Mouse (Mus musculus) erythroid progenitor cell, adult 5-6 weeks (primary cell): ENCODE measurements around the gene Zfp697. TPM values are rescaled to one million over a fixed set of nuclear protein-coding genes. Genes with fewer than 3 reads are reported as not detected.
"Not testable (repeated sequence)": the region's sequence is repeated elsewhere in the genome, so short reads cannot be mapped to it uniquely, and the experiment has no call there.

ENCODE experiments used
- ATAC-seq: replicated peaks from 2 replicates; pipeline ENCODE4 v1.8.0; 2016; ENCODE audit warnings: moderate number of reproducible peaks, mild to moderate bottlenecking, moderate TSS enrichment, inconsistent platforms; ENCODE audit not compliant: poor library complexity, low FRiP score, severe bottlenecking
- total RNA-seq, 2 experiments: library from RNA; stranded (forward) in 1 of 2; stranded (reverse) in 1 of 2; fragments of 150-400 nt in 1 of 2; fragments of 186-747, 209-891 nt in 1 of 2; gene quantifications; 2 replicates each; pipeline versions ENCODE4 v1.2.3 to v1.2.4; 2015 to 2017; ENCODE audit warnings: low replicate concordance in 2 of 2

Gene Zfp697
- total RNA-seq, 2 experiments from 2014 or later = not detected

DNA sequence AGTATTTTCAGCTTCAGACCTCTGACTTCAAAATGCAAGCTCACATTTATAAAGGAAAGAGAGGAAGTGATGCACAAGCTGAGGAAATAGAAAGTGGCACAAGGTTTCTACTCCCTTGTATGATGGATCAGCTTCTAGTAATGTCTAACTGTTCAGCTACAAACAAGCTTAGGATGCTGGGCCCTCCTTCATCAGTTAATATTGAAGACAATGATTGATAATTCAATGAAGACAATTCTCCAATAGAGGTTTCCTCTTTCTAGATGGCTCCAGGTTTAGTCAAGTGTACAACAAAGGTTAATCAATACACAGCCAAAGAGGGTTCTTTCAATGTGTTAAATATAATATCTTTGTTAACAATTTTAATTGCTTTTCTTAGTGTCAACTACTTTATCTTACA is 206.4 kb downstream of the Zfp697 start, which contains the start of gene Gm10681:
Gene Gm10681, minus strand, starts transcription at position 101 of the 400 bp plus-strand sequence.
- no peak for ATAC-seq

GRCm38 (mm10) chr3:98613540-98613939 is 231.3 kb downstream of the Zfp697 start:
- not testable (repeated sequence) for ATAC-seq

DNA sequence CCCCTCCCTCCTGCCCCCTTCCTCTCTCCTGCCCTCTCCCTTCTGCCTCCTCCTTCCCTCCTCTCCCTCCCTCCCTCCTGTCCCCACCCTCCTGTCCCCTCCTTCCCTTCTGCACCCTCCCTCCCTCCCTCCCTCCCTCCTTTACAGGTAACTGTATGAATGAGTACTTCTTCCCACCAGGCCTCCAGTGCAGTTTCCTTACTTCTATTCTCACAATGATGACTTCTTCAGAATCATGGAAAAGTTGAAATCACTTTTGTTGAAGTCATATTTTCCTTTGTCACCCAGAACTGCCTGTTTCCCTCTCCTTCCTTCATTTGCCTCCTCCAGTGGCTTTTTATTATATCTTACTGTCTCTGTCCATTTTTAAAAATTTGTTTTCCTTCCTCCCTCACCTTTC is 231.7 kb downstream of the Zfp697 start:
- ATAC-seq = no peak

DNA sequence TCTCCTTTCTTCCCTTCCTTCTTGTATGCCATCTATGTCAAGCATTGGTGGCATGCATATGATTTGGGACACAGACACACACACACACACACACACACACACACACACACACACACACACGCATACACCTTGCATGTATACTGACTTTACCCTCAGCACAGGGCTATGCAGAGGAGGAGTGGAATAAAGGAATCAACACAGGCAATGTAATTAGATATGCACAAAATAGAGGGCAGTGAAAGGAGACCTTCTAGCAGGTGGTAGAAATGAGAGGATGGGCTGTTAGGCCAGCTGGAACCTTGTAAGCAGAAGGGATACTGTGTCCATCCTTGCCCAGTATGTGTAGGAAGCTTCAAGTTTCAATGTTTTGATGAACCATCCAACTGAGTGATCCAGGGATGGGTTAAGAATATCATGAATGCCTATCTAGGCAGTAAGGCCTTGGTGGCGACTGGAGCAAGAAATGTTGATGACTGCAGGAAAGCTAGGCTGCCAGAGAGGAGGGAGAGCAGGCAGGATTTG is 232.2 kb downstream of the Zfp697 start:
- ATAC-seq = not testable (repeated sequence)

DNA sequence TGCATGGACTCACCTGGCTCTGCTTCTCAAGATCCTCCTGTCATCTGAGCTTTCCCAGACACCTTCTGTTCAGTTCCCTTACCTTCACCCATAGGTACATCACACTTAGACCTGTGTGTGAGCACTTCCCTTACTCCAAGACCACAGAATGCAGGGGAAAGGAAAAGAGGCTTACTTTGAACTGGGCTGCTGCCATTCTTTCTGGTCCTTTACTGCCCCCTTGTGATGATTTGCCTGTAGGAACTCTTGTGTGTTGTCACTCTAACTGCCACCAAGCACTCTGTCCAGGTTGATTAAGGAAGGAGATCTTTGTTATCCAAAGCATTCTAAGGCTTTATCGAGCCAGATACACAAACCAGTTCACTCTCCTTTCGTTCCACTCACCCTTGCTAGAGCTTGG is 234.0 kb downstream of the Zfp697 start:
- ATAC-seq = not testable (repeated sequence)

DNA sequence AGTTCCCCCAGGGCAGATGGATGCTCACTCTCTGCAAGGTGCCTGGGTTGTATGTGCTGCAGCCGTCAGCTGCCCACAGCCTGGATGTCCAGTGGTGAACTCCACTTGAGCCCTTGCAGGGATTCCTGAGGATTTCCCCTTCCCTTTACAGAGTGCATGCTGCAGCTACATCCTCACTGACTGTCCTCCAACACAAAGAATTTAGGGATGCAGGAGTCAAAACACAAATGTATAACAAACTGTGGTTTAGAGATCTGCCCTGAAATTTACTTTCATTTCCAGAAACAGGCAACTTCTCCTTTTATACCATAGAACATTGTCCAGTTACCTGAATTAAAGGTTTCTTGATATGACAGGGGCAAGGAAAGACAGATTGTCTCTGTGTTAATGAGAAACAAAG is 234.5 kb downstream of the Zfp697 start:
- not testable (repeated sequence) for ATAC-seq

- no peak for ATAC-seq
Measured at GRCm38 (mm10) chr3:98629633-98630032, 247.4 kb downstream of the Zfp697 start.

DNA sequence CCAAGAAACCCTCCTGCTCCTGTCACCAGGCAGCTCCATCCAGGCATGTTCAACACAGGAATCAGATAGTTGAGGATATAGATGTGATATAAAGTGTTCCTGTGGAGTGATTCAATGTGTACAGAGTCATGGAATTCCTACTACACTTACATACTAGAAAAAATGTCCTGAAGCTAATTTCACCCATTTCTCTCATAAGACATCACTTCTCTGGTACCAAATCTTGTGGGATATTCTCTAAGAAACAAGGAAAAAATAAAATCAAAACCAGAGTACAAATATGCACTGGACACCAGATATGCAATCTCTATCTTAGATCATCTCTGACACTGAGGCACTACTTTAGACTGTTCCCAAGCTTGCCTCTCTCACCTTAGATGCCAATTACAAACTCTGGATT is 247.9 kb downstream of the Zfp697 start, which contains the start of gene Hsd3b5:
Gene Hsd3b5, minus strand, starts transcription at position 101 of the 400 bp plus-strand sequence.
- no peak for ATAC-seq

GRCm38 (mm10) chr3:98635145-98635544 is 252.9 kb downstream of the Zfp697 start:
- no peak for ATAC-seq

- no peak for ATAC-seq
Measured at GRCm38 (mm10) chr3:98680786-98681185, 298.5 kb downstream of the Zfp697 start.

GRCm38 (mm10) chr3:98682401-98682800 is 300.1 kb downstream of the Zfp697 start:
- ATAC-seq = no peak

- ATAC-seq = no peak
Measured at GRCm38 (mm10) chr3:98720740-98721139, 338.5 kb downstream of the Zfp697 start.

DNA sequence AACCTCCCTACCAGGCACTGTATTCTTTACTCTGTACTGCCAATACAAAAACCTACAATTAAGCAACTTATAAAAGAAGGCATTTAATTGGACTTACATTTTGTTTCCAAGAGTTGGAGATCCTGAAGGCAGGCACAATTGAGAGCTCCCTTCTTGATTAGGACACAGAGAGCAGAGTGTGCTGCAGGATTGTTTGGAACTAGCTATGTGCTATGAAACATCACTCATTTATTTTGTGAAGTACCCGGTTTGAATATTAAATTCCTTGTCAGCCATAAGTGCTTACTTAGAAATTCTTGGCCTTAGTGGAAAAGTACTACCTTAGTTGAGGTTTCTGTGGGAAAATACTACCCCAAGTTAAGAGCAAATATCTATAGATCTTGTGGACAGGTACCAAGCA is 342.1 kb downstream of the Zfp697 start, which contains the start of gene Hsd3b2:
Gene Hsd3b2, minus strand, starts transcription at position 168 of the 400 bp plus-strand sequence.
- ATAC-seq = no peak

GRCm38 (mm10) chr3:98726281-98726680 is 344.0 kb downstream of the Zfp697 start:
- ATAC-seq = no peak

DNA sequence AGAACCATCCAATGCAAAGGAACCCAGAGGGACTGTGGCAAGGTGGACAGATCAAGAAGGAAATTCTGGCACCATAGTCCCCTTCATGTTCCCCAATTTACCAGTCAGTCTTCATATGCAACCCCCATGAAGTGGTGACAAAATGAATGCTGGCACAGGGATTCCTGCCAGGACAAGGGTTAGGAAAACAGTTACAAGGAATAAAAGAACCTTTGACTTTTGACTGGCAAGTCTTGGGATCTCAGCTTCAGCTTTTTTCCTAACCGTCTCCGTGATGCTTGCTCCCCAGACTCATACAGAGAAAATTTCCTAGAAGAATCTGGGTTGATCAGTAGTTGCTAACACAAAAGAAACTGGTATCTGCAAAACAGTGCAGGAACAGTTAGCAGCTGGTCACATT is 351.5 kb downstream of the Zfp697 start:
- ATAC-seq = no peak

- ATAC-seq = no peak
Measured at GRCm38 (mm10) chr3:98734340-98734739, 352.1 kb downstream of the Zfp697 start.

DNA sequence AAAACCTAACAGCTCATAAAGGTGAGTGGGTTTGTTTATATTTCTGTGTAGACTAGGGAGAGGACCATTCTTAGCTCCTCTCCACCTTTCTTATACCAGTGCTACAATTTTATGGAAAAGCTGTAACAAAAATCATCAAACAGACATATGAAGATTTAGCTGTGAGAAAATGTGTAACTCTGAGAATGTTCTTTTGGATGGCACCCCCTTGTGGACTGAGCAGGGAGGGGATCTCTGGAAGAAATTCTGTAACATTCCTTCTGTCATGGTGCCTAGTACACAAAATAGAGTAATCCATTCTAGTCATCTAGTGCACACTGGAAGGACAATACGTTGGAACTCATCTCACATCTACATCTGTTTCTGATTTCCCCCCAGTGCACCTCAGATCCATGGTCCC is 358.8 kb downstream of the Zfp697 start:
- not testable (repeated sequence) for ATAC-seq

DNA sequence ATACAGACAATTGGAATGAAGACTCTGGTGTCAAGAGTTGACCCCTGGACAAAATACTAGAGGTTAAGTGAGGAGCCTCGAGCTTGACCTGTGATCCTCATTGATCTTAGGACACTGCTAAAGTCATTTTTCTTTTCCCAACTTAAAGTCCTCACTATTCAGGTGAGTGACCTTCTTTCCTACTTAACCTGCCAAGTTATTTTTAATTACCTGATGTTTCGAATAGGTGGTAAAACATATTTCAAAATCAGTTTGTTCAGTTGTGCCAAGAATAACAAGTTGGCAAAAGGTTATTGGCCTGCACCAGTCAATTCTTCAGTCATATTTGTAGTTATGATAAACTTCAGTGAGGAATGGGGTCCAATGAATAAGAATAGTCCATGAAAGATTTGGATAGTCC is 369.9 kb downstream of the Zfp697 start:
- no peak for ATAC-seq

DNA sequence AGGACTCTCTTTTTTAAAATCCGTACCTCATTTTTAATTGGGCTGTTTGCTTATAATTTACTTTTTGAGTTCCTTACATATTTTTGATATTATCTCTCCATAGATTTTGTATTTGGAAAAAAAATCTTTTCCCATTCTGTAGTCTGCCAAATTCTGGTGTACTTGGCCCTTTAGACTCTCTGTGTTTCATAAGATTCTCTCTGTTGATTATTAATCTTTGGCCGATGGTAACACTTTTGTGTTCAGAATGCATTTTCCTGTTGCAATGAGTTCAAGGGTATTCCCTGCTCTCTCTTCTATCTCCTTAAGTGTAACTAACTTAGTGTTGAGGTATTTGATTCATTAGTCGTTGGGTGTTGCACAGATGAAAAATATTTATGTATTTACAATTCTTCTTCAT is 374.6 kb downstream of the Zfp697 start:
- no peak for ATAC-seq

GRCm38 (mm10) chr3:98764155-98764554 is 381.9 kb downstream of the Zfp697 start:
- no peak for ATAC-seq

DNA sequence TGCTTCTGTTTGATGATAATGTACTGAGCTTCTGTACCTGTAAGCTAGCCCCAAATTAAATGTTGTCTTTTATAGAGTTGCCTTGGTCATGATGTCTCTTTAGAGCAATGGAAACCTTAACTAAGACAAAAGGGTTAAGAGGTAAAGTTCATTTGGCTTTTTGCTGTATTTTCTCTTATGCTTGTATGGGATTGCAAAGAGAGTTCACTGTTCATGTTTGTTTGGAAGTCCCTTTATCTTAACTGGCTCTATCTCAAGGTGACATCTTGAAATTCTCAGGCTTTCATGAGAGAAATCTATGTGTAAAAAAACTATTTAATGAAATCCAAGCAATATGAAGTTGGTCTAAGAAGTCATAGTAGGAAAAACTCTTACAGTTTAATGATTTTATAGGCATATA is 398.7 kb downstream of the Zfp697 start:
- ATAC-seq = no peak
